Mouse (Mus musculus): ENCODE results near the gene Tcf25. TPM values are rescaled to one million over a fixed set of nuclear protein-coding genes. Genes with fewer than 3 reads are reported as not detected.
"Not testable (repeated sequence)": the region's sequence is repeated elsewhere in the genome, so short reads cannot be mapped to it uniquely, and the experiment has no call there.

The Tcf25 gene
- total RNA-seq, 2 experiments from 2014 or later = 134 to 140 TPM

DNA sequence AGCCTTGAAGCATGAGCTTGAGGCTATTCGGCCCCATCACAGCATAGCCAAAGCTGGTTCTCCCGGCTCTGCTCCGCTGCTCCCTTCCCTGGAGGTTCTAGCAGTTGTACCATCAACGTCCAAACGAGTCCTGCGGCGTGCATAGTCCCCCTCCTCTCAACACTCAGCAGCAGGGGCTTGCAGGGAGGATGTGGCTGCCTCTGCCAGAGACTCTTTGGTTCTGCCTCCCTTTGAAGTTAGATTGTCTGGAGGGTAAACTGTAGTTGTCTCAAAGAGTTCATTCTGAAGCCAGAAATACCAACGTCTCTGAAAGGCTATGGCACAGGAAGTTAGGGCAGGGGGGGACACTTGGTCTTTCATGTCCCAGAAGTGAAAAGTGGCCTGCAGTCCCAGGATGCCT, 31.0 kb downstream of the Tcf25 start:
- intact Hi-C loops (cut with DNase I) = no loop called here
- Histone ChIP-seq H3K27ac (no peak overlapping the region), H3K4me3 (no peak overlapping the region)
- no peak for TF ChIP-seq CTCF (IDR thresholded peaks at IDR 0.05)
- no peak for DNase-seq

DNA sequence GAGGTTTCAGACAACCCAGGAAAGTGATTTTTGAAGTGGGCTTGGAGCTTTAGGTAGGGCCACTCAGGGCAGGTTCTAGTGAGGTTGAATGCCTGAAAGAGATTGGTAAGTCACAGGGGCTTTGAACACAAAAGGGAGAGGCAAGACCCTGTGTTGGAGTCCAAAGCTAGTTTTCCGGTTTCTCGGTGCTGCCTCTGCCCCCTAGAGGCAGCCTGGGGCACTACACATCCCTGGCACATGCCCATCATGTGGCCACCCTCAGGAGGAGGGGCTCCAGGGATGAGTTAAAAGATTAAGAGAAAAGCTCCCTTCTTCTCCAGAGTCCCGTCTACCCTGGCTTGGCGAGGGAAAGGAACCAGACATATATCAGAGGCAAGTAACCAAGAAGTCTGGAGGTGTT, 33.2 kb downstream of the Tcf25 start, which contains the start of gene Mc1r:
Gene Mc1r (plus strand): TSS at position 322 of the 400 bp plus-strand sequence.
- H3K4me3 ChIP-seq = peak within 1 kb of the TSS; percentile 40
- H3K27ac ChIP-seq = no peak within 1 kb of the TSS
- peak; percentile 72 for DNase-seq
- intact Hi-C loops (cut with DNase I) = no loop called here
- TF ChIP-seq CTCF (IDR thresholded peaks at IDR 0.05) = peak; percentile 95

DNA sequence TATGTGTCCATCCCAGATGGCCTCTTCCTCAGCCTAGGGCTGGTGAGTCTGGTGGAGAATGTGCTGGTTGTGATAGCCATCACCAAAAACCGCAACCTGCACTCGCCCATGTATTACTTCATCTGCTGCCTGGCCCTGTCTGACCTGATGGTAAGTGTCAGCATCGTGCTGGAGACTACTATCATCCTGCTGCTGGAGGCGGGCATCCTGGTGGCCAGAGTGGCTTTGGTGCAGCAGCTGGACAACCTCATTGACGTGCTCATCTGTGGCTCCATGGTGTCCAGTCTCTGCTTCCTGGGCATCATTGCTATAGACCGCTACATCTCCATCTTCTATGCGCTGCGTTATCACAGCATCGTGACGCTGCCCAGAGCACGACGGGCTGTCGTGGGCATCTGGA, 34.1 kb downstream of the Tcf25 start:
- H3K27ac ChIP-seq = no peak overlapping the region
- no peak for TF ChIP-seq CTCF (IDR thresholded peaks at IDR 0.05)
- no peak overlapping the region for H3K4me3 ChIP-seq
- intact Hi-C loops (cut with DNase I) = no loop called here
- peak; percentile 11 for DNase-seq

DNA sequence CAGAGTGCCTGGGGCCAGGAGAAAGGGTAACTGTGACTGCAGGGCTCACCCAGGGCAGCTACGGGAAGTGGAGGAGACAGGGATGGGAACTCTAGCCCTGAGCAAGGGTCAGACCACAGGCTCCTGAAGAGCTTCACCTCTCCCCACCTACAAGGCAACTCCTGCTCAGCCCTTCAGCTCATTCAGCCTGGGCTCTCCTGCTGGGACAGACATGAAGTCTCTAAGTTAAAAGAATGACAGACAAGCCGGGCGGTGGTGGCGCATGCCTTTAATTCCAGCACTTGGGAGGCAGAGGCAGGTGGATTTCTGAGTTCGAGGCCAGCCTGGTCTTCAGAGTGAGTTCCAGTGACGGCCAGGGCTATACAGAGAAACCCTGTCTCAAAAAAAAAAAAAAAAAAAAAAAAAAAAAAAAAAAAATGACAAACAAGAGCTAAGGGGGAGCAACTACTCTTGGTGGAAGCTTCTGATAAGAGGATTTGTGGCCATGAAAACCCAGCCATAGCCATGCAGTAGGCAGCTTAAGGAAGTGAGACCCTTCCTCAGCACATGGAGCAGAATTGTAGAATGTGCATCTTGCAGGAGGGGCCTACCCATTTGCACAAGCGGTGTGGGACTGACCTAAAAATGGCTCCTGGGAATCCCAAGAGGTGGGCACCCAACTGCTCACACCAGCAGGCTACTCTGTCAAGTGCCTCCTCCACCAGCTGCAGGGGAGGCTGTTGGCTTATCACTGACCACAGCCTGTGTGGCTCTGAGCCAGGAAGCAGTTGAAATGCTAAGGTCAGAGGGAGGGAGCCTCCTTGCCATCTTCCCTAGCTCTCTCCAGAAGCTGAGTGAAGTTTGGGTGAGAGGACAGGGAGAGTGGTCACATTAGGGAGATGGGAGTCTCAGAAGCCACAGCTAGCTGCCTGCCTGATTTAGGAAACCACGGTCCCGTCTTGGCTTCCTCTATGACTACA, 35.3 kb downstream of the Tcf25 start:
- H3K27ac ChIP-seq = no peak overlapping the region
- TF ChIP-seq CTCF (IDR thresholded peaks at IDR 0.05) = no peak
- peak; percentile 17 for DNase-seq
- intact Hi-C loops (cut with DNase I) = no loop called here
- no peak overlapping the region for H3K4me3 ChIP-seq

GRCm38 (mm10) chr8:123410049-123410587, 36.6 kb downstream of the Tcf25 start:
- no peak overlapping the region for H3K27ac ChIP-seq
- DNase-seq = peak; percentile 62
- no peak for TF ChIP-seq CTCF (IDR thresholded peaks at IDR 0.05)
- no peak overlapping the region for H3K4me3 ChIP-seq
- intact Hi-C loops (cut with DNase I) = no loop called here

DNA sequence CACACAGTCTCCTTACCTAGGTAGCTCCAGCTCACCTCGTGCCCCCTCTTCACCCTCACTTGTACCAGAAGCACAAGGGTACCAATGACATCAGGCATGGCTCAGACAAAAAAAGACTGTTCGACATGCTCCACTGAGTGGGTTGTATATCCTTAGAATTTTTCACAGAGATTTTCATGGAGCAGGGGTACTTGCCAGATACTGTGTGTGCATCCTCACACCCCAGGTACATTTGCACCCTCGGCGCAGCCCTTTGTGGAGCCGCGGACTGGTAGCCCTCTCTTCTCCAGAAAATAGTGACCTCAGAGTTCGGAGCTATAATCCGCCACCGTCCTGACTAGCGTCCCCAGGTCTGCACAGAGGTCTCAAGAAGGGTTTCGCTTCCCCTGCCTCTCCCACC, 37.2 kb downstream of the Tcf25 start:
- H3K27ac ChIP-seq = no peak overlapping the region
- peak overlapping the region; percentile 57 for H3K4me3 ChIP-seq
- intact Hi-C loops (cut with DNase I) = no loop called here
- DNase-seq = peak; percentile 15
- no peak for TF ChIP-seq CTCF (IDR thresholded peaks at IDR 0.05)

- H3K4me3 ChIP-seq = peak within 1 kb of the TSS; percentile 57
- H3K27ac ChIP-seq = no peak within 1 kb of the TSS
- TF ChIP-seq CTCF (IDR thresholded peaks at IDR 0.05) = no peak
- peak; percentile 62 for DNase-seq
- intact Hi-C loops (cut with DNase I) = no loop called here
Observed at GRCm38 (mm10) chr8:123411246-123411645, 37.7 kb downstream of the Tcf25 start, which contains the start of gene Tubb3. Tubb3 (plus strand) TSS chr8:123411424.

DNA sequence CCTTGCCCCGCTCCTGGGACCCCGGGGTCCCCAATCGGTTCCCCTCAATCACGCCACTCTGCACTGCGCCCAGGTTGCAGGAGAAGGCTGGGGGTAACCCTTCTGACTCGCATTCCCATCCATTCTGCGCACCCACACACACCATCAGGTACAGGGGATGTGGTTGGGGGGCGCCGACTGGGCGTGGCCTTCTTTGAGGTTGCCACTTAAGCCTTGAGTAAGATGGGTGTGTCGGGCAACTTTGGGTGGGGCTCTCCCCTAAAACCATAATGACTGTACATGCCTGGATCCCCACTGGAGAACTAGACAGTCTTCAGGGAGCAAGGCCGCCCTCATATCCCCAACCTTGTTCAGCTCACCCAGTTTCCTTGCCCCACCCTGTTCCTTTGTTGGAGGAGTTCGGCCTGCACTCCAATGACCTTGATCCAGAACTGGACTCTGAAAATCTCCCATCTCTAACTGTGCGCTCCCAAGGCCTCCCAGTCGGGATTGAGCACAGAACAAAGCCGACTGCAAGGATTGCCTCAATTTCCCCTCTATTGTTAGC, 38.3 kb downstream of the Tcf25 start:
- TF ChIP-seq CTCF (IDR thresholded peaks at IDR 0.05) = no peak
- Histone ChIP-seq H3K27ac (no peak overlapping the region), H3K4me3 (peak overlapping the region; percentile 57)
- no peak for DNase-seq
- intact Hi-C loops (cut with DNase I) = no loop called here

DNA sequence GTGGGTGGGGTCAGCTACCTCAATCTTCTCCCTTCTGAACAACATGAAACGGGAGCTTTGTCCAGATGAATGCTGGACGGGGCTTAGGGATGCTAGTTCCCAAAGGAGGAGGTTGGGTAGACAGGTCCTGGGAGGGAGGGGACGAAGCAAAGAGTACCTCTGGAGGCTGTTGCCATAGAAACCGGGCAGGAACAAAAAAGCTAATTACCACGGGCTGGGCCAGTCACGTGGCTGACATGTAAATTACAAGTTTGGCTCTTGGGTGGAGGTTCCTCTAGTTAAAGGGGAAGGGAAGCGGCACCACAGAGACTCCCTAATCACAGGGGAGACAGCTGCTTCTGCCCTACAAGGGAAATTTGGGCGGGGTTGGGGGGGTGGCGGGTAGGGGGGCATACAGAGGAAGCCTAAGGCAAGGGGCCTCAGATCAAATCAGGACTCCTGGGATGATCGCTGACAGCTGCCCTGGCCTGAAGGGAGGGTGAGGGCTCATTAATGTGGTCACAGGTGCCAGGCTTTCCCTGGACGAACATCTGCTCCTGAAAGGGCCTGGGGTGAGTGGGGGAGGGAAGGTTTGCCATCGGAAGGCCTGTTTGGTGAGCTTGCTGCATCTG, 39.1 kb downstream of the Tcf25 start:
- peak; percentile 16 for DNase-seq
- intact Hi-C loops (cut with DNase I) = no loop called here
- Histone ChIP-seq H3K27ac (no peak overlapping the region), H3K4me3 (no peak overlapping the region)
- TF ChIP-seq CTCF (IDR thresholded peaks at IDR 0.05) = no peak

DNA sequence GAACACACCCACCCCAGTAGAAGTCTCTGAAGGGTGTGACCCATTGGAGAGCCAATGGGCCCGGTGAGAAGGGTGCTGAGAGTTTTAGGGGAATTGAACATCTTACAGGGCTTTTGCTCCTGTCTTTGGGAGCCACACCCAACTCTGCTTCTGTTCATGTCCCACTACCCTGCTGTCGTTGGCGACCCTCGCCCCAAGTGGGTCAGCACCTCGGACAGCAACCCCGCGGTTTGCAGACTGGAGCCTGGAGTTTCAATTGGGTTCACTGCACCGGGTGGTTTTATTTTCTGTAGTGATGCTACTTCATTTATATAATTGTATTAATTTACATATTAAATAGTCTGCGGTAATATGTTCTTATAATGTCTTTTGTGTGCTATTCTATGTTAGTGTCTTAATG, 40.7 kb downstream of the Tcf25 start:
- H3K27ac ChIP-seq = no peak overlapping the region
- H3K4me3 ChIP-seq = no peak overlapping the region
- no peak for TF ChIP-seq CTCF (IDR thresholded peaks at IDR 0.05)
- intact Hi-C loops (cut with DNase I) = no loop called here
- DNase-seq = no peak

DNA sequence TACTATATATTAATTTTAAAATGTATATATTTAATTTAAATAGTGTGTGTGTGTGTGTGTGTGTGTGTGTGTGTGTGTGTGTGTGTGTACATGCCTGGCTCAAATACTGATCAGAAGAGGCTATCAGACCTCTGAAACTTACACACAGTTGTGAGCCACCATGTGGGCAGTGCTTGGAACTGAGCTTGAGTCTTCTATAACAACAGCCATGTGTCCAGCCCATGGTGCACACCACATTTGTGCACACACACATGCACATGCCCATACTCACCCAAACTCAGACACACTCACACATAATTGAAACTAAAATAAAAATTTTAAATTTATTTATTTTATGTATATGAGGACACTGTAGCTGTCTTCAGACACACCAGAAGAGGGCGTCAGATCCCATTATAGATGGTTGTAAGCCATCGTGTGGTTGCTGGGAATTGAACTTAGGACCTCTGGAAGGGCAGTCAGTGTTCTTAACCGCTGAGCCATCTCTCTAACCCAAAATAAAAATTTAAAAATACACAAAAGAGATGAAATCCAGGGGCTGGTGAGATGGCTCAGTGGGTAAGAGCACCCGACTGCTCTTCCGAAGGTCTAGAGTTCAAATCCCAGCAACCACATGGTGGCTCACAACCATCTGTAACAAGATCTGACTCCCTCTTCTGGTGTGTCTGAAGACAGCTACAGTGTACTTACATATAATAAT, 41.6 kb downstream of the Tcf25 start:
- H3K27ac ChIP-seq; intact Hi-C loops (cut with DNase I); H3K4me3 ChIP-seq; DNase-seq: not testable (repeated sequence)
